Mouse (Mus musculus): ENCODE measurements around the gene Jdp2. TPM values are rescaled to one million over a fixed set of nuclear protein-coding genes. Genes with fewer than 3 reads are reported as not detected.
A peak's percentile ranks its signal among the peaks of the same experiment; 100 is the strongest.

Jdp2 gene
- total RNA-seq, 1 experiment: 15.9 TPM

DNA sequence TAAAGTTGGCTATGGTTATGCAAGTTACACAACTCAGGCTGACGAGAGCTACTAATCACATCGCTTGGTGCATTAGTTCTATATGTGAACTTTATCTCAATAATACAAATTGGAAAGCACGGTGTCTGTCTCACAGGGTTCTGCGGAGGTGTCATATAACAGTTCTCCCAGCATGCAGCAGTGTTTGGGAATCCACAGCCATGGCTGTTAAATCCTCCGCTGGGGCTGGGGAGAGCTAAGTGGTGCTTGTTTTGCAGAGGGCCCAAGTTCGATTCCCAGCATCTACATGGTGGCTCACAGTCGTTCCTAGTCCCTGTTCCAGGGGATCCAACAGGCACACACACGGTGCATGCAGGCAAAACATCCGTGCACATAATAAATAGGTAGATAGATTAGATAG is 19.1 kb downstream of the Jdp2 start:
- DNase-seq (ENCODE audit: low read depth, low spot score): no peak
- Histone ChIP-seq H3K4me1 (ENCODE audit: control insufficient read depth in 2 of 2, insufficient read depth in 2 of 2, low read length in 2 of 2, poor library complexity in 1 of 2) (peaks cover 28 to 49% of the 10 kb centered on the region in 2 experiments), H3K36me3 (ENCODE audit: control insufficient read depth, insufficient read depth, low read length, poor library complexity, severe bottlenecking) (no peaks in the 10 kb centered on the region), H3K27ac (ENCODE audit: insufficient read depth, low read depth, low read length, poor library complexity, severe bottlenecking) (no peak overlapping the region), H3K9ac (ENCODE audit: insufficient read depth, low read depth, low read length, poor library complexity, severe bottlenecking) (no peak overlapping the region), H3K9me3 (ENCODE audit: control insufficient read depth, insufficient read depth, low read depth, low read length) (no peaks in the 10 kb centered on the region), H3K4me3 (ENCODE audit: insufficient read depth in 1 of 2, low read depth in 1 of 2, low read length in 2 of 2, poor library complexity in 1 of 2, severe bottlenecking in 1 of 2) (no peak overlapping the region)
- in situ Hi-C loops (cut with MboI; ENCODE audit: low sequenced_read_pairs in 2 of 2, unreplicated experiment in 2 of 2): no loop called here
- TF ChIP-seq ZNF384 (IDR thresholded peaks at IDR 0.05; ENCODE audit: low read depth, low read length) (no peak), ZC3H11A (IDR thresholded peaks at IDR 0.05; ENCODE audit: borderline replicate concordance, low read depth, low read length) (no peak), MAFK (IDR thresholded peaks at IDR 0.05; ENCODE audit: insufficient read depth, low read depth, low read length) (no peak), HCFC1 (IDR thresholded peaks at IDR 0.05; ENCODE audit: borderline replicate concordance, insufficient read depth, low read length) (no peak), CHD2 (IDR thresholded peaks at IDR 0.05; ENCODE audit: low read depth, low read length) (no peak)

DNA sequence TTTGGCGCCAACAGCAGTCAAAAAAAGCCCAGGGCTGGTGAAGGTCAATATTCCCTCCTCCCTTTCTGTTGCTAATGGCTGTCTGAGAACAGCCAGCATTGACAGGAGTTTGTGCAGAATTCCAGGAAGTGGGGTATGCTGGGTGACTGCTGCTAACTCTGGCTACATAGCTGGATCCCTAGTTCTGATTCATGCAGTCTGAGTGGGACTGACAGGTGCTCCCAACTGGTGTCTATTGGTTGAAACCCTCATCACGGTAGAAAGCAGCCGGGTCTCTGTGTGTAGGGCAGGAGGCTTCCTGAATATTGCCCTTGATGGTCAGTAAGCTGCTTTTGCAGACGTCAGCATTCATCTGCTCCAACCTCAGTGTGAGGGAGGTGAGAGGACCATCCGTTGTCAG is 19.6 kb downstream of the Jdp2 start:
- TF ChIP-seq HCFC1 (IDR thresholded peaks at IDR 0.05; ENCODE audit: borderline replicate concordance, insufficient read depth, low read length) (no peak), ZNF384 (IDR thresholded peaks at IDR 0.05; ENCODE audit: low read depth, low read length) (no peak), MAFK (IDR thresholded peaks at IDR 0.05; ENCODE audit: insufficient read depth, low read depth, low read length) (no peak), ZC3H11A (IDR thresholded peaks at IDR 0.05; ENCODE audit: borderline replicate concordance, low read depth, low read length) (no peak), CHD2 (IDR thresholded peaks at IDR 0.05; ENCODE audit: low read depth, low read length) (no peak)
- no peak overlapping the region for H3K4me3 ChIP-seq (ENCODE audit: insufficient read depth in 1 of 2, low read depth in 1 of 2, low read length in 2 of 2, poor library complexity in 1 of 2, severe bottlenecking in 1 of 2)
- in situ Hi-C loops (cut with MboI; ENCODE audit: low sequenced_read_pairs in 2 of 2, unreplicated experiment in 2 of 2): no loop called here

DNA sequence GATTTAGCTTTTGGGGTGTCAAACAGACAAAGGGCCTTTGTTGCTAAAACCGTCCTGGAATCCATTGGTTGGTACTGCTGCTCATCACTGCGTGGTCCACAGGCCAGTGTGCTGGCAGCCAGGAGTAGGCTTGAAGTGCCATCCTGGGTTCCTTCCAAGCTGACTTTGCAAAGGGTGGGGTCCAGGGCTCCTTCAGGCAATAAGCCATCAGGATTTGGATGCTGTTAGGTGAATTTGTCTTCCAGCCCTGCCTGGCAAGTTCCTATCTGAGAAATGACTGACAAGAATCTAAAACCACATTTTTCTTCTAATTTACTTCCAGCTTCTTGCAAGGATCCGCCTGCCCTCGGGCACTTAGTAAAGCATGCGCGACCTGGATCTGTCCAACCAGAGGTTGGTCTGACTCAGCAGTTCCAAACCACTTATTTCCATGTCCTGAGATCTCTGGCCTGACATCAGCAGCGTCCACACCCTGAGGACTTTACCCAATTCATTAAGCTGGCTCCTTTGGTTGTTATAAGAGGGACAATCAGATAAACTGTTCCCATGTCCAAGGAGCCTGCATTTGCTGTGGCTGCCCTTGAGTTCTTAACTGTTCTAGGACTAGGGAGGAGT is 20.6 kb downstream of the Jdp2 start:
- Histone ChIP-seq H3K27ac (ENCODE audit: insufficient read depth, low read depth, low read length, poor library complexity, severe bottlenecking) (no peak overlapping the region; the same call in 1 of the 2 replicates), H3K36me3 (ENCODE audit: control insufficient read depth, insufficient read depth, low read length, poor library complexity, severe bottlenecking) (no peaks in the 10 kb centered on the region), H3K4me1 (ENCODE audit: control insufficient read depth in 2 of 2, insufficient read depth in 2 of 2, low read length in 2 of 2, poor library complexity in 1 of 2) (peaks cover 29 to 46% of the 10 kb centered on the region in 2 experiments), H3K9ac (ENCODE audit: insufficient read depth, low read depth, low read length, poor library complexity, severe bottlenecking) (no peak overlapping the region), H3K4me3 (ENCODE audit: insufficient read depth in 1 of 2, low read depth in 1 of 2, low read length in 2 of 2, poor library complexity in 1 of 2, severe bottlenecking in 1 of 2) (no peak overlapping the region), H3K9me3 (ENCODE audit: control insufficient read depth, insufficient read depth, low read depth, low read length) (no peaks in the 10 kb centered on the region)
- TF ChIP-seq MAFK (IDR thresholded peaks at IDR 0.05; ENCODE audit: insufficient read depth, low read depth, low read length) (peak; percentile 91), ZC3H11A (IDR thresholded peaks at IDR 0.05; ENCODE audit: borderline replicate concordance, low read depth, low read length) (no peak)
- no peak for DNase-seq (ENCODE audit: low read depth, low spot score)
- in situ Hi-C loops (cut with MboI; ENCODE audit: low sequenced_read_pairs in 2 of 2, unreplicated experiment in 2 of 2): no loop called here

More for the DNA sequence above, 19.6 kb downstream of the Jdp2 start:
- no peak for DNase-seq (ENCODE audit: low read depth, low spot score)
- peaks cover 29 to 49% of the 10 kb centered on the region in 2 experiments for H3K4me1 ChIP-seq (ENCODE audit: control insufficient read depth in 2 of 2, insufficient read depth in 2 of 2, low read length in 2 of 2, poor library complexity in 1 of 2)
- H3K9me3 ChIP-seq (ENCODE audit: control insufficient read depth, insufficient read depth, low read depth, low read length): no peaks in the 10 kb centered on the region
- no peaks in the 10 kb centered on the region for H3K36me3 ChIP-seq (ENCODE audit: control insufficient read depth, insufficient read depth, low read length, poor library complexity, severe bottlenecking)
- 0 out of 2 replicates have a peak overlapping the region, but pooled peaks have one; percentile 24 for H3K27ac ChIP-seq (ENCODE audit: insufficient read depth, low read depth, low read length, poor library complexity, severe bottlenecking)
- no peak overlapping the region for H3K9ac ChIP-seq (ENCODE audit: insufficient read depth, low read depth, low read length, poor library complexity, severe bottlenecking)

DNA sequence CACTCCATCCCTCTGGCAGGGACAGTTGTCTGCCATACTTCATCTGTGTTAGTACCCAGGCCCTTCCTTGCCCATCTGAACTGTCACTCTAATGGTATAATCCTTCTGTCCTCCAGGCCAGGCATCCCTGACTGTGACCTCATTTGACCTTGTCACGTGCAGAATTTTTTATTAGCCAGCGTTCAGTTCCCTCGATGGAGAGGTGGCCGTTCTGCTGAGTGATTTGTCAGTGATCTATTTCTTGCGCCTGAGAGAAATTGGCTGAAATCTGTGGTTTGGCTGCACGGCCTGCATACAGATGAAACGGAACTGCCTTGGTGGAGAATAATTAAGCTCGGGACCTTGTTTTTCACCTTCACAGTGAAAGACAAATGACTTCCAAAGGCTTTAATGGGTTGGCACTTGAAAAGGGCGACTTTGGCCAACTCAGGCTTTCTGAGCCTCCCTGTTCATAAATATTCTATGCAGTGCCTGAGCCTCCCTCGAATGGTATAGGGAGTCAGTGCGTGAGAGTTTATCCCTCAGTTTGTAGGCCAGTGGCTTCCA is 21.1 kb downstream of the Jdp2 start:
- peak overlapping the region; percentile 46; the same call in 1 of the 2 replicates for H3K27ac ChIP-seq (ENCODE audit: insufficient read depth, low read depth, low read length, poor library complexity, severe bottlenecking)

More for the DNA sequence above, 21.1 kb downstream of the Jdp2 start:
- H3K9ac ChIP-seq (ENCODE audit: insufficient read depth, low read depth, low read length, poor library complexity, severe bottlenecking): no peak overlapping the region; the same call in 1 of the 2 replicates
- TF ChIP-seq HCFC1 (IDR thresholded peaks at IDR 0.05; ENCODE audit: borderline replicate concordance, insufficient read depth, low read length) (no peak), MAFK (IDR thresholded peaks at IDR 0.05; ENCODE audit: insufficient read depth, low read depth, low read length) (no peak), ZC3H11A (IDR thresholded peaks at IDR 0.05; ENCODE audit: borderline replicate concordance, low read depth, low read length) (no peak), CHD2 (IDR thresholded peaks at IDR 0.05; ENCODE audit: low read depth, low read length) (no peak), ZNF384 (IDR thresholded peaks at IDR 0.05; ENCODE audit: low read depth, low read length) (no peak)
- H3K4me3 ChIP-seq (ENCODE audit: insufficient read depth in 1 of 2, low read depth in 1 of 2, low read length in 2 of 2, poor library complexity in 1 of 2, severe bottlenecking in 1 of 2): no peak overlapping the region
- H3K4me1 ChIP-seq (ENCODE audit: control insufficient read depth in 2 of 2, insufficient read depth in 2 of 2, low read length in 2 of 2, poor library complexity in 1 of 2): peaks cover 26 to 44% of the 10 kb centered on the region in 2 experiments
- no peaks in the 10 kb centered on the region for H3K36me3 ChIP-seq (ENCODE audit: control insufficient read depth, insufficient read depth, low read length, poor library complexity, severe bottlenecking)
- no peak for DNase-seq (ENCODE audit: low read depth, low spot score)
- in situ Hi-C loops (cut with MboI; ENCODE audit: low sequenced_read_pairs in 2 of 2, unreplicated experiment in 2 of 2): no loop called here
- H3K9me3 ChIP-seq (ENCODE audit: control insufficient read depth, insufficient read depth, low read depth, low read length): no peaks in the 10 kb centered on the region
